ENCODE assay signal across 29 mouse cellular contexts in the genomic region with DNA sequence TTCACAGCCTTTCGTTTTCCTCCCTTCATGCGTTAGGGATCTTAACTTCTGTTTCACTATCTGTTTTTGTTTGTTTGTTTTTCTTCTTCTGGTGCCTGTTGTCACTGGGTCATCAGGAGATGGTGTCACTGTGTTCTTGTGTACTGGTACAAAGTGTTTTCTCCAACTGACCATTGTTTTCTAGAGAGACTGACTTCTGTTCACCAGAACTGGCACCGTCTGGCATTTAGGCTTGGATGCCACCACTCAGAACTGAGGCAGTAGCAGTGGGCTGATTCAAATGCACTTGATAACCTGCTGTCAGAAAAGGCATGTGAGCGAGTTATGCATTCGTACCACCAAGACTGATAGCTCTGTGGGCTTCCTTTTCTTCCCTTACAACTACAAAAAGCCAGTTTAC.
A peak's percentile ranks its signal among the peaks of the same experiment; 100 is the strongest.
DNase-seq lines count a peak whose midpoint lies in the region; ATAC-seq and TF ChIP-seq lines count a peak whose summit lies in the region.
"Had no signal": no experiment of that assay in that cellular context is flagged by ENCODE, and none has a peak within 500 bp of the region (broad histone marks: within the 10 kb centered on the region; RNA-seq: fewer than 3 reads in every experiment).

No protein-coding gene starts in this region.

- H3K27ac ChIP-seq in layer of hippocampus, adult 2 months: peak overlapping the region; percentile 76
- H3K27ac ChIP-seq in liver, adult 2 months (replicated peaks; ENCODE audit: insufficient read depth, low read depth, low read length): no peak overlapping the region
- no peak overlapping the region for H3K27ac ChIP-seq in liver, embryonic 11.5 days (ENCODE audit: low read depth, low read length)
- H3K27ac ChIP-seq: embryonic facial prominence, embryonic 13.5 days; forebrain, embryonic 10.5 days; forebrain, embryonic 15.5 days; heart, adult 2 months; hindbrain, embryonic 13.5 days; kidney, postnatal 0 days; limb, embryonic 10.5 days; limb, embryonic 15.5 days; lung, embryonic 15.5 days; stomach, postnatal 0 days had no signal

- H3K9ac ChIP-seq in liver, adult 2 months (ENCODE audit: low read depth, low read length): no peak overlapping the region
- no peak overlapping the region for H3K9ac ChIP-seq in liver, embryonic 11.5 days (ENCODE audit: low read depth, low read length)
- H3K9ac ChIP-seq: embryonic facial prominence, embryonic 13.5 days; forebrain, embryonic 15.5 days; heart, embryonic 12.5 days; hindbrain, embryonic 13.5 days; limb, embryonic 15.5 days; lung, embryonic 15.5 days had no signal

- peak; percentile 8 for DNase-seq in cerebellum, adult 11-12 months
- DNase-seq in cerebellum, postnatal 14 days: no peak
- peak in 1 of 2 experiments; percentile 10 for DNase-seq in layer of hippocampus, adult 2 months (ENCODE audit: low spot score in 2 of 2)
- no peak for DNase-seq in layer of hippocampus, postnatal 10 days (ENCODE audit: low spot score in 2 of 2)
- DNase-seq in liver, adult 2 months (ENCODE audit: extremely low read depth, low read depth, low spot score): peak; percentile 25
- no peak for DNase-seq in liver, embryonic 11.5 days (ENCODE audit: low spot score)
- DNase-seq in Muller cell, postnatal 12 days (ENCODE audit: inconsistent ontology term): no peak
- DNase-seq: adrenal gland, adult 2 months; adrenal gland, postnatal 36 days; cerebellum, postnatal 10 days; heart, adult 2 months; heart, postnatal 4 days; kidney, adult 8-10 months; kidney, postnatal 4 days; thymus, adult 2 months; thymus, postnatal 36 days had no signal

- no peak for ATAC-seq in liver, embryonic 11.5 days (replicated peaks; ENCODE audit: low FRiP score)
- no peak for ATAC-seq in megakaryocyte progenitor cell, adult 5-6 weeks (replicated peaks; ENCODE audit: poor library complexity)
- ATAC-seq: forebrain, embryonic 15.5 days; midbrain, embryonic 16.5 days had no signal

- no peak overlapping the region for H3K4me2 ChIP-seq in liver, embryonic 11.5 days
- H3K4me2 ChIP-seq: embryonic facial prominence, embryonic 13.5 days; forebrain, embryonic 15.5 days; heart, embryonic 12.5 days; hindbrain, embryonic 13.5 days; limb, embryonic 15.5 days; lung, embryonic 15.5 days; midbrain, embryonic 11.5 days had no signal

- no peaks in the 10 kb centered on the region for H3K79me2 ChIP-seq in liver, adult 2 months (ENCODE audit: control insufficient read depth, insufficient read depth, low read length)

- no peak for TF ChIP-seq POLR2A in liver, adult 2 months (IDR thresholded peaks at IDR 0.05; ENCODE audit: extremely low read depth, insufficient read depth, low read length)

- H3K36me3 ChIP-seq in liver, adult 2 months (ENCODE audit: control insufficient read depth, insufficient read depth, low read length): no peaks in the 10 kb centered on the region
- no peaks in the 10 kb centered on the region for H3K36me3 ChIP-seq in liver, embryonic 11.5 days (ENCODE audit: control insufficient read depth, insufficient read depth, low read length)
- H3K36me3 ChIP-seq: embryonic facial prominence, embryonic 13.5 days; forebrain, embryonic 10.5 days; forebrain, embryonic 15.5 days; heart, embryonic 12.5 days; hindbrain, embryonic 13.5 days; limb, embryonic 10.5 days; limb, embryonic 15.5 days; lung, embryonic 15.5 days had no signal

- TF ChIP-seq CTCF in layer of hippocampus, adult 2 months (conservative IDR thresholded peaks at IDR 0.05): no peak
- no peak for TF ChIP-seq CTCF in liver, adult 2 months (IDR thresholded peaks at IDR 0.05; ENCODE audit: low read depth, low read length)

- no peaks in the 10 kb centered on the region for H3K9me3 ChIP-seq in liver, embryonic 11.5 days (ENCODE audit: control insufficient read depth, low read length)
- H3K9me3 ChIP-seq: embryonic facial prominence, embryonic 13.5 days; forebrain, embryonic 10.5 days; forebrain, embryonic 15.5 days; heart, embryonic 12.5 days; hindbrain, embryonic 13.5 days; limb, embryonic 10.5 days; limb, embryonic 15.5 days; lung, embryonic 15.5 days had no signal

- WGBS in liver, adult 2 months: 64% methylated on average over 5 of the region's 5 CpGs
- WGBS in liver, embryonic 11.5 days: 63% methylated on average over 5 of the region's 5 CpGs

- no peak overlapping the region for H3K4me3 ChIP-seq in layer of hippocampus, adult 2 months
- no peak overlapping the region for H3K4me3 ChIP-seq in liver, adult 2 months (ENCODE audit: insufficient read depth, low read depth, low read length)
- no peak overlapping the region for H3K4me3 ChIP-seq in liver, embryonic 11.5 days (ENCODE audit: low read depth, low read length)
- H3K4me3 ChIP-seq: embryonic facial prominence, embryonic 13.5 days; forebrain, embryonic 10.5 days; forebrain, embryonic 15.5 days; heart, adult 2 months; heart, embryonic 12.5 days; hindbrain, embryonic 13.5 days; limb, embryonic 10.5 days; limb, embryonic 15.5 days; lung, embryonic 15.5 days had no signal

- peaks cover 4% of the 10 kb centered on the region; the same call in 1 of the 2 replicates for H3K4me1 ChIP-seq in liver, adult 2 months (ENCODE audit: control insufficient read depth, insufficient read depth, low read length)
- H3K4me1 ChIP-seq in liver, embryonic 11.5 days (replicated peaks; ENCODE audit: control insufficient read depth, insufficient read depth, low read length): no peaks in the 10 kb centered on the region
- H3K4me1 ChIP-seq: embryonic facial prominence, embryonic 13.5 days; forebrain, embryonic 15.5 days; heart, embryonic 12.5 days; hindbrain, embryonic 13.5 days; limb, embryonic 10.5 days; limb, embryonic 15.5 days; lung, embryonic 15.5 days had no signal

- no peaks in the 10 kb centered on the region for H3K27me3 ChIP-seq in liver, adult 2 months (ENCODE audit: control insufficient read depth, insufficient read depth, low read length)
- H3K27me3 ChIP-seq in liver, embryonic 11.5 days (replicated peaks; ENCODE audit: control insufficient read depth, insufficient read depth, low read length): no peaks in the 10 kb centered on the region
- H3K27me3 ChIP-seq: embryonic facial prominence, embryonic 13.5 days; forebrain, embryonic 15.5 days; heart, embryonic 12.5 days; hindbrain, embryonic 13.5 days; limb, embryonic 15.5 days; lung, embryonic 15.5 days had no signal

Comparison
In these comparisons a context has a peak if more than half of its experiments do, and no peak if none do; other contexts are left out.
1. DNase-seq: peak in cerebellum, adult 11-12 months (single experiment) and liver, adult 2 months (single experiment); none in cerebellum, postnatal 14 days (0 of 2), layer of hippocampus, postnatal 10 days (0 of 2), liver, embryonic 11.5 days (single experiment) and Muller cell, postnatal 12 days (single experiment).